Mouse (Mus musculus) gastrocnemius, postnatal 25 days (tissue): ENCODE data around the gene Gm5431. TPM values are rescaled to one million over a fixed set of nuclear protein-coding genes. Genes with fewer than 3 reads are reported as not detected.
A peak's percentile ranks its signal among the peaks of the same experiment; 100 is the strongest.
"Not testable (repeated sequence)": the region's sequence is repeated elsewhere in the genome, so short reads cannot be mapped to it uniquely, and the experiment has no call there.

ENCODE experiments used
- DNase-seq: peaks from one replicate; pipeline ENCODE4 v3.0.0; 2022
- total RNA-seq, 2 experiments: library from RNA; stranded (reverse); gene quantifications; 1 replicate in 1 of 2; 2 replicates in 1 of 2; pipeline ENCODE4 v1.2.3; 2021

The Gm5431 gene
- total RNA-seq, 2 experiments from 2014 or later = 0.21 to 0.36 TPM

DNA sequence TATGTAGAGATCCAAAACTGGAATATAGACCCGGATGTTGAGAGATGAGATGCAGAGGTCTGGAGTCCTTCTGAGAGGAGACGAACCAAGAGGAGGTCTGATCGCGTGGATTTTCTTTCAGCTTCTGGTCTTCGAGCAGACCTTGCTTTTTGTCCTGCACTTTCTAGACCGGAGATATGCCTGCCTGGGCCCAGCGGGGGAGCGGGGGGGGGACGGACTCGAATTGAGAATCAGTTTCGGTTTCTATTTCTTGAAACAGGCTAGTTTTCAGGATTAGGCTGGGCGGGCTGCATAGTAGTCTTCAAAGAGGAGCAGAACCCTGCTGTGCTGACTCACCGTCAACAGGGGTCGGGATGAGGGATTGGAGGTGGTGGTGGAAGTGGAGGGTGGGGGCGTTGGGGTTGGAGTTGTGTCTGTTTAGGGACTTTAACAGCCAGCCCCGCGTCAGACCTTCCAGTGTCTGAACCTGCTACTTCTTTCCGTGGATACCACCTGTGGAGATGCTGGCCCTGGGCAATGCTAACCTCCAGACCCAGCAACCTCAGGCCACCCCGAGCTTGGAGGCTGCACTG lies 30.7 kb downstream of the Gm5431 start, which contains the start of gene Irgm1:
Irgm1 (minus strand) TSS at position 483 of the 572 bp plus-strand sequence.
- peak; percentile 69 for DNase-seq

DNA sequence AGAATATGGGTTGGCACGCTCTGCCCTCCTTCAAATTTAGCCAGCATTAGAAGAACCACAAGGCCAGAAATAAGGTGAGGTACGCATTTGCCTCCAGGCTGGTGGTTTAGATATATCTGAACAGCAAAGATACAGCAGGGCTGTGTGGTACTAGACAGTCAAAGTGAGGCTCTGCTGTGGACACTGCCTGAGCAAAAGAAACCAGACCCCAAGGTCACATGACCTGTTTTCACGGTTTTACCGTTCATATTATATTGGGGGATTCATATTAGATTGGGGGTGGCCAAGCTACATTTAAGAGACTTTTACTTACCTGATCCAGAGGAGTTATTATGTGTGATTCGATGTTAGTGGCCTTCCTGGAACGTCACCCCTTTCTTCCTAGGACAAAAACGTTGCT lies 31.2 kb downstream of the Gm5431 start:
- DNase-seq = no peak

DNA sequence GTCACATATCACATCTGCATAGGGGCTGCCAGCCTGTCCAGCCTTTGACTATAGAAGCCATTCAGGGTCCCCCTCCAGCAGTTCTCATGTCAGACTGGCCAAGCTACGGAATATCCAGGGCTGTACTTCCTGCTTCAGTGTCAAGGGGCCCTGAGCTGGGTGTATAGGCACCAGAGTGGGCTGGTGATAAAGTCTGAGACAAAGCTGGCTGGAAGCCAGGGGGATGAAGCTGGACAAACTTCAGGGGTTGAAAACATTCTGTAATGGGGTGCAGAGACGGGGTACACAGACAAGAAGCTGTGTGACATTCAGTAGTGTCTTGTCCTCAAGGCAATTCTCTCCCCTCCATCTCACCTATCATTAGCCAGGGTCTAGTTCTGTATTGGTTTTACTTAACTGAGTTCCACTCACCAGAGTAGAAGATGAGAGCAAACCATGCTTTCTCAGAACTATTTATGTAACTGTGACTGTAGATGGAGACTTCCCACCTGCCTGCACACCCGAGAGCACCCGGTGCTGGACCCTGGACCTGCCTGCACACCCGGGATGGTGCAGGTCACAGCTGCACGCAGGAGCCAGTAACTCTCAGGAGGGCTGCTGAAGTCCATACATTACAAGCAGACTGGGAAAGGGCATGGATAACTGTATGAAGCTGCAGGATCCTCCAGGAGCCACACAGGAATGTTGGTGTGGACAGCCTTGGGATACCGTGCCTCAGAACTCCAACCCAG lies 32.5 kb downstream of the Gm5431 start:
- no peak for DNase-seq

DNA sequence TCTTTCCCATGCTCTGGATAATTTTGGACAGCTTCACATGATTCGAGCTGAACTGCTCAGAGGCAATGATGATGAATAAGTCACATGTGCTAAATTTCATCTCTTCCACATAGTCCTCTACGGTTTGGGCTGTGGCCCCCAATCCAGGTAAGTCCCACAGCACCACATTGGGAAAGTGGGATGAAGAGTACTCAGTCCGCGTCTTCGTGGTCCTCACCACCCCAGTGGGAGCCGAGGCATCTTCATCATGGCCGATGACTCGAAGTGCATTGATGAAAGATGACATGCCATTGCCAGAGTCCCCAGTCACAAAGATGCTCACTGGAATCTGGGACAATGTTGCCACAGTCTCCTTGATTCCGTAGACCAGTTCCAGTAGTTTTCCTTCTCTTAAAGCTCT lies 35.5 kb downstream of the Gm5431 start:
- no peak for DNase-seq

DNA sequence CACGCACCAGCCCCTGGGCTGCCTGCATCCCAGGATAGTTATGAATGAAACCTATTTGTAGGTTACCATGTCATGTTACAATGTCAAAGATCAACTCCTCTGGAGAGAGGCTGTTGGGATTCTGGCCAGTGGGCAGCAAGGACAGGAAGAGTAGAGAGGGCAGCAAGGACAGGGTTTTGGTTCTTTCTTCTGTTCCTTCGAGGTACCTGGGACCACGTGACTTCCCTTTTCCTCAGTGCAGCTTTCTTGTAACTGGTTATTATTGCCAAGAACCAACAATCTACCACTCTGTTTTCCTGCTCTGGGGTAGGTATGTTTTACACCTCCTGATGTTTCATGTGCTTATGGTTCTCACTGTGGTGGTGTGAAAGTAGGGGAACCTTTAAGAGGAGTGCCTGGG lies 38.2 kb downstream of the Gm5431 start:
- no peak for DNase-seq

DNA sequence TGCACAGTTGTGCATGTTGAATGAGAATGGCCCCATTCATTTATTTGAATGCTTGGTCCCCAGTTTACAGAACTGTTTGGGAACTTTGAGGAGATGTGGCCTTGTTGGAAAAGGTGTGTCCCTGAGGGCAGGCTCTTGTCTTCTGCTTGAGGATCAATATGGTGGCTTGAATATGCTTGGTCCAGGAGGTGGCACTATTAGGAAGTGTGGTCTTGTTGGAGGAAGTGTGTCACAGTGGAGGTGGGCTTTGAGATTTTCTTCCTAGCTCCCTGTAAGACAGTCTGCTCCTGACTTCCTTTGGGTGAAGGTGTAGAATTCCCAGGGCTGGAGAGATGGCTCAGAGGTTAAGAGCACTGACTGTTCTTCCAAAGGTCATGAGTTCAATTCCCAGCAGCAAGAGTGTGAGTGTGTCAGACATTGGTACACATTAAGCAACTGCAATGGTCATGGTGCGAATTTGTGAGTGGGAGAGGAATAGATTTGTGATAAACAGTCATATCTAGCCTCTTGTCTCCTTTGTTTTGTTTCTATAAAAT lies 39.2 kb downstream of the Gm5431 start:
- no peak for DNase-seq

DNA sequence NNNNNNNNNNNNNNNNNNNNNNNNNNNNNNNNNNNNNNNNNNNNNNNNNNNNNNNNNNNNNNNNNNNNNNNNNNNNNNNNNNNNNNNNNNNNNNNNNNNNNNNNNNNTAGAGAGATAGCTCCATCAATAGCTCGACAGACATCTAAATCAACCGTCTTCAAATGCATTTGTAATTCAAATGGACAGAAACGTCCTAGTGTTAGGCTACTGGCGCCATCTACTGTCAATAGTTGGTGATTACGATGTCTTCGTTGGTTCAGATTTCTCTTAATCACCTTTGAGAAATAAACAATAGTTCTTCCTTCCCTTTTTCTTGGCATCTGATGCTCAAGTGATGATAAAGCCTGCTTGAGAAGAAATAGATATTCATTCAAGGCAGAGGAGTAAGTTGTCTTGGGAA lies 43.0 kb downstream of the Gm5431 start:
- no peak for DNase-seq

DNA sequence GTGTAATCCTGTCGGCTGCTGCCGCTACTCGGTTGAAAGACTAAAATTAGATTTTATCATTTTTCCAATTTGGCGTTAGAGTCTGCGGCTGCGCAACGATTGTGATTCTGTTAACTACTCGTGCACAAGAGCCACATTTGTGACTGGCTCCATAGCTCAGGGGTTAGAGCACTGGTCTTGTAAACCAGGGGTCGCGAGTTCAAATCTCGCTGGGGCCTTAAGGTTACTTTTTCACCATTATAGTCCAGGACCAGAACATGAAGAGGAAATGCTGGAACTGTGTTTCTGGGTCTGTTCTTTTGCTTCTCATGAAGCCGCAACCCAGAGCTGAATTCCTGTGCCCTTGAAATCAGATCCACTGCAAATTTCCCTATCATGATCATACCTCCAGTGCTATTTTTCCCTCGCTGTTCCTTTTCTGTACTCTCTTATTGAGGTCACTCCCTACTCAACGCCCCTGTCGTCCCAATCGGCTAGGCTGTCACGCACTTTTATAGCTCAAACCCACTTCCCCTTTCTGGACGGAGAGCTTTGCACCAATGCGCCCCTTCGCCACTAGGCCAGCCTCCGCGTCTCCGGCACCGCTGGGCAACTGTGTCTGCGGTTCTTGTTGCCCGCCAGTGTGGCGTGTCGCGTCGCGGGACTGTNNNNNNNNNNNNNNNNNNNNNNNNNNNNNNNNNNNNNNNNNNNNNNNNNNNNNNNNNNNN lies 48.4 kb downstream of the Gm5431 start:
- DNase-seq = peak; percentile 80

DNA sequence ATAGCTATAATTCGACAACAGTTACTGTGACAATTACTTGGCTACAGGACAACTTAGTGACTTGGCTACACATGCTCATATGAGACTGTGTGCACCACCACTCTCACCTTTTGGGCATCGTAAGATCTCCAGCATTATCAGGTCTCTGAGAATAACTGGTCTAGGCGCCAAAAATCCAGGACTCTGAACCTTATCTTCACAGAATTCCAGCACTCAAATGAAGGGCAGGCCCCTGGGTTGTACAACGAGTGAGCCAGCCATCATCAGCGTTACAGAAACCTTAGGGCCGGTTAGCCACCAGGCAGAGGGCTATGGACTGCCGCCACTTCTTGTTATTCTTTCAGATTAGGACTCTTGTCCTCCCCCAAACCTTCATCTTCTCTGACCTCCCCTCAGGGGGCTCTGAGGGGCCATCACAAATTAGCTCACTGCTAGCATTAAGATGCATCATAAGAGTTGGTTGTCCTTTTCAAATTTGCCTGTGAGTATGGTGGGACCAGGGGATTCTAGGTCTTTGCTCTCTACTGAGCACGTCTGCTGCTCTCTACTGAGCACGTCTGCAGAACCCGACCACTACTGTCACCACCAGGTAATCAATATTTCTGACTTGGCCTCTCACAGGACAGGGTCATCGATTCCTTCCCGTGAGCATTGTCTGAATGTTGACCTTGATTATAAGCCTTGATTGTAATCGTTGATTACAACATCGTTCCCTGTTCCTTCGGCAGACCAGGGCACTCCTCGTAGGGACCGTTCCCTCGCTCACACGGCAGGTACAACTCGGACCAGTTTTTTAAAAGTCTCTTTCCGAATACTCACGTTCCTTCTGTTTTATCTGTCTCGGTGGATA lies 49.2 kb downstream of the Gm5431 start:
- DNase-seq = no peak

DNA sequence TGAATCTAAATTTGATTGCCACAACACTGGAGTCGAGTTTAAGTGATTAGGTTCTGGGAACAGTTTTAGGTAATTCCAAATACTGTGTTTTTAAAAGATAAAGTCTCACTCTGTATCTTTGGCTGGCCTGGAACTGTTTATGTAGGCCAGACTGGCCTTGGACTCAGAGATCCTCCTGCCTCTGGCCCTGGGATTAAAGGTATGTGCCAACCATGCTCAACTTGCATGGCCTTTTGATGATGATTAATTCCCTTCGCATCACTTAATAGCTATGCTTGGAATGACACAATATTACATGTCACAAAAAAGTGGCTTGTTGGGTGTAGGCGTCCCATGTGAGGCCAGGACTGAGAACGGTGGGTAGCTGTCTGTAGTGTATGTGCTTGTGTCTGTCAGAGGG lies 49.8 kb downstream of the Gm5431 start:
- DNase-seq = no peak

DNA sequence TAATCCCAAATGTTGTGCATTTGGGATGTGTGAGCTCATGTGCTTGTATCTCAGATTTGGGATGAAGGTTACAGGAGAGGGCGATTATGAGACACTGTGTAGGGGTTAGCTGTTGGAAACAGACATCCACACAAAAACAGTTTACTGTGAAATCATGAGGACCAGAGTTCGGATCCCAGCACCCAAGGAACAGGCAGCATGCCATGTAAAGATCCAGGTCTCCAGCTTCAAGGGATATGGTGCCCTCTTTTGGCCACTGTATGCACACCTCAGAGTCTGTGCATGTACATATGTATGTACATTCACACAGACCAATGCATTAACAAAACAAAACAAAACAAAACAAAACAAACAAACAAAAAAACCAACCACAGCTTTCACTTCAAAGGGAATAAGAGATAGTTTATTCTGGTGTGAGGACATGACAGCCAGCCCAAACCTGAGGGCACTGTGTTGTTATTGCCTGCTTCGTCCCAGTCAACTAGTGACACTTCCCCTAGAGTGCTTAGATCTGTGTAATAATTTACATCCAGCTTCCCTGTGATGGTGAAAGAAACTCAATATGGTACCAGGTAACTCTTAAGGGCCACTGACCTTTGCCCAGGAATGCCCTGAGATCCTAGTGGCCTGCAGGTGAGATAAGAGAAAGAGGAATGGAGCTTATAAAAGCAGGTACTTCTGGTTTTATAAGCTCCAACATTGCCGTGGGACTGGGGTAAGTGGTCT lies 50.6 kb downstream of the Gm5431 start:
- DNase-seq = no peak

DNA sequence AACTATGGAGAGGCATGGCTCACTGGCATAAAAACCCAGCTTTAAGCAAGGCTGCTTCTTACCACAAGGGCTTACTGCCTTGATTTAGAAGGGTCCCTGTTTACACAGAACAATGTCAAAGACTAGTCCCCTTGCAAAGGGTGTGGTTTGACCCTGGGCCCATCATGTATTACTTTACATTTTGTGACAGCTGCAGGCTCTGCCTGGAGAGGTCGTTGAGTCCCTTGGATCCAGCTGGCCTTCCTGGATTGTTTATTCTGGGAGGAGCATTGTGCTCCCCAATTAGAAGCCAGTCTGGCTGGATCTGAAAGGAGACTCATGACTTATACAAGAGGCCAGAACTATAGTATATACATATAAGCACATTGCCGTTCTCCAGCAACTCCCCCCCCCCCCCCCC lies 51.8 kb downstream of the Gm5431 start:
- no peak for DNase-seq

DNA sequence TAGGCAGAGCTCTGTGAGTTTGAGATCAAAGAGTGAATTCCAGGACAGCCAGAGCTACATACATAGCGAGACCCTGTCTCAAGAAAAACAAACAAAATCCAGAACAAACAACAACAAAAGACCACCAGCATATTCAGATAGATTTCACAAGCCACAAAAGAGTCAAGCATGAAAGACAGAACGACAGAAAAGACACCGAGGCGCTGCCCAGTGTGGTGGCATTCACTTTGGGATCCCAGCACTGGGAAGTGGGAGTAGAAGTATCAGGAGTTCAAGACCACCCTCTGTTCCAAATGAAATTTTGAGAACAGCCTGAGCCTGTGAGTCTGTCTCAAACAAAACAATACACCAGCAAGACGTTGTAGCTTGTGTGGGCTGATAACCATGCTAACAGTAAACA lies 55.1 kb downstream of the Gm5431 start:
- no peak for DNase-seq

DNA sequence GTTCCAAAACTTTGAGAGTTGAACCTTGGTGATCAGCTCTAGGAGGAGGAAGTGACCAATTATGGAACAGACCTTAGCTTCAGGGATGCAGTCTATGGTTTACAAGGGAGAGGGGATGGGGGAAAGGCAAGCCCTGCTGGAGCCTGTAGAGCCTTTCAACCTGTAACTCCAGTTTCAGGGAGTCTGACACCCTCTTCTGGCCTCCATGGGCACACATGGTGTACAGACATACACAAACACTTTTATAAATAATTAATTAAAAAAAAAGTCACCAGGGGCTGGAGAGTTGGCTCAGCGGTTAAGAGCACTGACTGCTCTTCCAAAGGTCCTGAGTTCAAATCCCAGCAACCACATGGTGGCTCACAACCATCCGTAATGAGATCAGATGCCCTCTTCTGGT lies 55.7 kb downstream of the Gm5431 start:
- DNase-seq = not testable (repeated sequence)

DNA sequence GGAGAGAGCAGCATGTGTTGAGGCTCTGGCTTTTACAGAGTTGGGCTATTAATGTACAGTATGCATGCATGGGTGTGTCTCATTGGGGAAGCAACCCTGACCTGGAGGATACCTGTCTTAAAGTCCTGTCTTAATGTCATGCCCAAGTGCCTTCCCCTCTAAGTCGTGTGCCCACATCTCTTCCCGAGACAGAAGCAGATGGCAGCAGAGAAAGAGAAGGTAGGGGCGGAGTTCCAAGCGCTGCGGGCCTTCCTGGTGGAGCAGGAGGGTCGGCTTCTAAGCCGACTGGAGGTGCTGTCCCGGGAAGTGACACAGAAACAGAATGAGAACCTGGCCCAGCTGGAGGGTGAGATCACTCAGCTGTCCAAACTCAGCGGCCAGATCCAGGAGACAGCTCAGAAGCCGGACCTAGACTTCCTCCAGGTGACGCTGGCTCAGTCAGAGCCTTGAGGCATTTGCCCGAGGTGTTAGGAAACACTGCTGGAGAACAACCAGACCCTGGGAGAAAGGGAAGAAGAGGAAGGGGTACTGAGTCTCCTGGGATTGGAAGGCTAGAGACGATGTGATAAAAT lies 56.7 kb downstream of the Gm5431 start:
- DNase-seq = peak; percentile 40

DNA sequence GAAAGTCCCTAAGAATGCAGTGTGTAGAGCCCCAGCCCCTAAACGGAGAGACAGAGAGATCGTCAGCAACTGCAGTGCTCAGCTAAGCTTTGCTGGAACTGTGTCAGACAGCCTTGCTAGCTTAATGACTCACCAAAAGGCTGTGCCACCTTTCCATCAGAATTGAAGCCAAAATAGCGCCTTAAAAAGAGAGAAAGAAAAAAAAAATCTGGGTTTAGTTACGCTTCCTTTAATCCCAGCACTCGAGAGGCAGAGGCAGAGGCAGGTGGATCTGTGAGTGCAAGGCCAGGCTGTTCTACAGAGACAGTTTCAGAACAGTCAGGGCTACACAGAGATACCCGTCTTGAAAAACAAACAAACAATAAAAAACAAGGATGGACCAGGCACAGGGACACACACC lies 57.7 kb downstream of the Gm5431 start:
- no peak for DNase-seq

DNA sequence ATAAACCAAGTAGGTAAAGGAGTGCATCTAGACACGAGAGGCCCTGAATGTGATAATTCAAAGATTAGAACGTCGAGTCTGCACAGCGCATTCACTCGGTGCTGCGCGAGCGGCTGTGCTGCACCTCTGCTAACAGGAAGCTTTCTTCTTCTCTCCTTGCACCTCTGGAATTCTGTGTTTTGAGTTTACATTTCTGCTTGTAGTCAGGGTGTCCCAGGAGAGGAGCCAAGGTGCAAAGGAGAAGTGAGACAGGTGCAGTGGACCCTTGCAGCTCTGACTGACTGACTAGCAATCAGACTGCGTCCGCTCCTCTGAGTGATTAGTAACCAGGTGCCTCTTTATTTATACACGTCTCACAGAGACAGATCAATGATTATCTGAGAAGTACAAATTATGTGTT lies 58.8 kb downstream of the Gm5431 start:
- no peak for DNase-seq

DNA sequence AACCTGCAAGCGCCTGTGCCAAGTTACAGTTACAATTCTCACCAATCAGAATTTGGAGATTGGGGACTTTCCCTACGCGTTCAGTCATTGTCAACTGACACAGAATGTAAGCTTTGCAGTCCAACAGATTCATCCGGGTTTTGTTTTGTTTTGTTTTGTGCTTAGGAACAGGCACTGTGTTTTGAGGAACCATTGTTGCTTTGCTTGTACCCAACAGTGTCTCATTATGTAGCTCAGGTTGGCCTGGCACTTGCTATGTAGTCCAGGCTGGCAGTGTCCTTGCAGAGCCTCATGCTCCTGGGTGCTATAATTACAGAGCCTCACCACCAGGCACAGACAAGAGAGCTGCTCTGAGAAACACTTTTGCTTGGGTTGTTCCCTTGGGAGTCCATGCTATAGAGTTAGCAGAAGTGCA lies 59.6 kb downstream of the Gm5431 start:
- DNase-seq = no peak

DNA sequence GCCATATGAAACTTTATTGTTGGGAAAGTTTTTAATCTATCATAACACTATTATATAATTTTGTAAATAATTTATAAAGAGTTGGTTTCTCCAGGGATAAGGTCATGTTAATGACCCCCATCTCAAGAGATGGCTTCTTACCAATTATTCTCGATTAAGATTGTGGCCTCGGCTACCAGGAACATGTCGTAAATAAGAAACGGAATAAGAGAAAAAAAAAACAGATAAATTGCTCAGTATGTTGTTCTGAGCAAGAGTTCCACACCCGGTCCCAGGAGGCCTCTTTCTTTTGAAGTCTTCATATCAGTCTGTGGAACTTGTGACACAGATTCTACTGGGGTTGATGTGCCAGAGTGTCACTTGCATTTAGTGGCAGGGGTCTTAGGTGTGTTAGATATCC lies 60.8 kb downstream of the Gm5431 start:
- DNase-seq = no peak

DNA sequence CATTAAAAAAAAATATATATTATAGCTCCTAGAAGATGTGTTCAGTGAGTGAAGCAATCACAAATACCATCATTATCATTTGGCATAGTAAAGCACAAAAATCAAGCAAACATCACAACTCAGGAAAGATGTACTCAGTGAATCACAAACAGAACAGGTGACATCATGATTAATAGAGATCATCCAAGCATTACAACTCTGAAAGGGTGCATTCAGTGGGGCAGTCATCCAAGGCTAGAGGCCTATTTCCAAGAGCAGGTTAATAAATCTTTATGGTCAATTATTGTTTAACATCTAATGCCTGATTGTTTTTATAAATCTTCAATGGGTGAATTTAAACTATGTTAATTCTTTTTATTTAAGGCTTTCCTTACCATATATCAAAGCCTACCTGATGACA lies 61.2 kb downstream of the Gm5431 start:
- no peak for DNase-seq
